Mouse (Mus musculus): Measurements from ENCODE around the gene Large1. TPM values are rescaled to one million over a fixed set of nuclear protein-coding genes. Genes with fewer than 3 reads are reported as not detected.
"Not testable (repeated sequence)": the region's sequence is repeated elsewhere in the genome, so short reads cannot be mapped to it uniquely, and the experiment has no call there.

Large1 gene
- polyA plus RNA-seq, 1 experiment from 2014 or later = 11.0 TPM

GRCm38 (mm10) chr8:73342761-73343395 lies 10.5 kb downstream of the Large1 start:
- Histone ChIP-seq H3K9me3 (ENCODE audit: control insufficient read depth, low read length) (no peaks in the 10 kb centered on the region), H3K4me3 (ENCODE audit: low read depth, low read length) (no peak overlapping the region), H3K27ac (ENCODE audit: low read depth, low read length) (no peak overlapping the region), H3K4me1 (ENCODE audit: control insufficient read depth, insufficient read depth, low read length) (no peaks in the 10 kb centered on the region), H3K9ac (ENCODE audit: low read length) (no peak overlapping the region), H3K27me3 (ENCODE audit: control insufficient read depth, insufficient read depth, low read length) (no peaks in the 10 kb centered on the region), H3K4me2 (ENCODE audit: low read depth) (no peak overlapping the region), H3K36me3 (ENCODE audit: control insufficient read depth, insufficient read depth, low read length) (no peaks in the 10 kb centered on the region)
- DNase-seq (ENCODE audit: low spot score) (no peak), ATAC-seq (ENCODE audit: insufficient read depth, low FRiP score, low TSS enrichment) (no peak)
- WGBS = 89% methylated on average over 3 of the region's 3 CpGs

- H3K9me3 ChIP-seq (ENCODE audit: control insufficient read depth, low read length) = no peaks in the 10 kb centered on the region
- H3K27ac ChIP-seq (ENCODE audit: low read depth, low read length) = no peak overlapping the region
- DNase-seq (ENCODE audit: low spot score) (no peak), ATAC-seq (ENCODE audit: insufficient read depth, low FRiP score, low TSS enrichment) (no peak)
- no peak overlapping the region for H3K4me2 ChIP-seq (ENCODE audit: low read depth)
- no peaks in the 10 kb centered on the region for H3K27me3 ChIP-seq (ENCODE audit: control insufficient read depth, insufficient read depth, low read length)
- WGBS = 63% methylated on average over 1 of the region's 1 CpGs
- no peak overlapping the region for H3K4me3 ChIP-seq (ENCODE audit: low read depth, low read length)
- H3K4me1 ChIP-seq (ENCODE audit: control insufficient read depth, insufficient read depth, low read length) = no peaks in the 10 kb centered on the region
- H3K9ac ChIP-seq (ENCODE audit: low read length) = no peak overlapping the region
- H3K36me3 ChIP-seq (ENCODE audit: control insufficient read depth, insufficient read depth, low read length) = no peaks in the 10 kb centered on the region
Measured at GRCm38 (mm10) chr8:73336845-73337244, 16.5 kb downstream of the Large1 start.

- Histone ChIP-seq H3K27ac (ENCODE audit: low read depth, low read length) (no peak overlapping the region), H3K4me1 (ENCODE audit: control insufficient read depth, insufficient read depth, low read length) (no peaks in the 10 kb centered on the region), H3K4me3 (ENCODE audit: low read depth, low read length) (no peak overlapping the region), H3K27me3 (ENCODE audit: control insufficient read depth, insufficient read depth, low read length) (no peaks in the 10 kb centered on the region), H3K36me3 (ENCODE audit: control insufficient read depth, insufficient read depth, low read length) (no peaks in the 10 kb centered on the region), H3K9me3 (ENCODE audit: control insufficient read depth, low read length) (no peaks in the 10 kb centered on the region), H3K9ac (ENCODE audit: low read length) (no peak overlapping the region), H3K4me2 (ENCODE audit: low read depth) (no peak overlapping the region)
- 90% methylated on average over 5 of the region's 5 CpGs for WGBS
- ATAC-seq (ENCODE audit: insufficient read depth, low FRiP score, low TSS enrichment) = no peak
- no peak for DNase-seq (ENCODE audit: low spot score)
Measured at GRCm38 (mm10) chr8:73329131-73329530, 24.2 kb downstream of the Large1 start.

- Histone ChIP-seq H3K4me2 (ENCODE audit: low read depth) (no peak overlapping the region), H3K4me3 (ENCODE audit: low read depth, low read length) (no peak overlapping the region), H3K27me3 (ENCODE audit: control insufficient read depth, insufficient read depth, low read length) (no peaks in the 10 kb centered on the region), H3K36me3 (ENCODE audit: control insufficient read depth, insufficient read depth, low read length) (no peaks in the 10 kb centered on the region), H3K4me1 (ENCODE audit: control insufficient read depth, insufficient read depth, low read length) (no peaks in the 10 kb centered on the region), H3K9me3 (ENCODE audit: control insufficient read depth, low read length) (no peaks in the 10 kb centered on the region), H3K27ac (ENCODE audit: low read depth, low read length) (no peak overlapping the region), H3K9ac (ENCODE audit: low read length) (no peak overlapping the region)
- DNase-seq (ENCODE audit: low spot score) = no peak
- ATAC-seq (ENCODE audit: insufficient read depth, low FRiP score, low TSS enrichment) = no peak
- 84% methylated on average over 3 of the region's 3 CpGs for WGBS
Measured at GRCm38 (mm10) chr8:73328056-73328455, 25.3 kb downstream of the Large1 start.

GRCm38 (mm10) chr8:73324667-73325066 lies 28.7 kb downstream of the Large1 start:
- 61% methylated on average over 4 of the region's 4 CpGs for WGBS
- H3K4me2 ChIP-seq (ENCODE audit: low read depth) = no peak overlapping the region
- no peak overlapping the region for H3K27ac ChIP-seq (ENCODE audit: low read depth, low read length)
- ATAC-seq (ENCODE audit: insufficient read depth, low FRiP score, low TSS enrichment) = no peak
- no peaks in the 10 kb centered on the region for H3K4me1 ChIP-seq (ENCODE audit: control insufficient read depth, insufficient read depth, low read length)
- H3K27me3 ChIP-seq (ENCODE audit: control insufficient read depth, insufficient read depth, low read length) = no peaks in the 10 kb centered on the region
- no peaks in the 10 kb centered on the region for H3K36me3 ChIP-seq (ENCODE audit: control insufficient read depth, insufficient read depth, low read length)
- no peak for DNase-seq (ENCODE audit: low spot score)
- no peak overlapping the region for H3K9ac ChIP-seq (ENCODE audit: low read length)
- H3K9me3 ChIP-seq (ENCODE audit: control insufficient read depth, low read length) = no peaks in the 10 kb centered on the region
- no peak overlapping the region for H3K4me3 ChIP-seq (ENCODE audit: low read depth, low read length)

GRCm38 (mm10) chr8:73323591-73323990 lies 29.7 kb downstream of the Large1 start:
- WGBS = 90% methylated on average over 1 of the region's 1 CpGs

GRCm38 (mm10) chr8:73319500-73319899 lies 33.8 kb downstream of the Large1 start:
- not testable (repeated sequence) for DNase-seq (ENCODE audit: low spot score); H3K36me3 ChIP-seq (ENCODE audit: control insufficient read depth, insufficient read depth, low read length); H3K4me2 ChIP-seq (ENCODE audit: low read depth); H3K9ac ChIP-seq (ENCODE audit: low read length); H3K27me3 ChIP-seq (ENCODE audit: control insufficient read depth, insufficient read depth, low read length); H3K27ac ChIP-seq (ENCODE audit: low read depth, low read length); H3K4me1 ChIP-seq (ENCODE audit: control insufficient read depth, insufficient read depth, low read length); H3K9me3 ChIP-seq (ENCODE audit: control insufficient read depth, low read length); H3K4me3 ChIP-seq (ENCODE audit: low read depth, low read length)
- no CpG with 5 or more reads among the region's 3 CpGs for WGBS
- peak; percentile 85; the same call in 1 of the 2 replicates for ATAC-seq (ENCODE audit: insufficient read depth, low FRiP score, low TSS enrichment)

More at GRCm38 (mm10) chr8:73323591-73323990, 29.7 kb downstream of the Large1 start:
- H3K27me3 ChIP-seq (ENCODE audit: control insufficient read depth, insufficient read depth, low read length) = no peaks in the 10 kb centered on the region
- H3K4me2 ChIP-seq (ENCODE audit: low read depth) = no peak overlapping the region
- no peak overlapping the region for H3K4me3 ChIP-seq (ENCODE audit: low read depth, low read length)
- no peaks in the 10 kb centered on the region for H3K9me3 ChIP-seq (ENCODE audit: control insufficient read depth, low read length)
- H3K9ac ChIP-seq (ENCODE audit: low read length) = no peak overlapping the region
- no peak for ATAC-seq (ENCODE audit: insufficient read depth, low FRiP score, low TSS enrichment)
- H3K27ac ChIP-seq (ENCODE audit: low read depth, low read length) = no peak overlapping the region
- no peak for DNase-seq (ENCODE audit: low spot score)
- no peaks in the 10 kb centered on the region for H3K36me3 ChIP-seq (ENCODE audit: control insufficient read depth, insufficient read depth, low read length)
- H3K4me1 ChIP-seq (ENCODE audit: control insufficient read depth, insufficient read depth, low read length) = no peaks in the 10 kb centered on the region

- WGBS = 92% methylated on average over 2 of the region's 2 CpGs
- ATAC-seq (ENCODE audit: insufficient read depth, low FRiP score, low TSS enrichment) (no peak), DNase-seq (ENCODE audit: low spot score) (no peak)
- Histone ChIP-seq H3K36me3 (ENCODE audit: control insufficient read depth, insufficient read depth, low read length) (no peaks in the 10 kb centered on the region), H3K27ac (ENCODE audit: low read depth, low read length) (no peak overlapping the region), H3K9me3 (ENCODE audit: control insufficient read depth, low read length) (no peaks in the 10 kb centered on the region), H3K4me2 (ENCODE audit: low read depth) (no peak overlapping the region), H3K9ac (ENCODE audit: low read length) (no peak overlapping the region), H3K4me1 (ENCODE audit: control insufficient read depth, insufficient read depth, low read length) (no peaks in the 10 kb centered on the region), H3K4me3 (ENCODE audit: low read depth, low read length) (no peak overlapping the region), H3K27me3 (ENCODE audit: control insufficient read depth, insufficient read depth, low read length) (no peaks in the 10 kb centered on the region)
Measured at GRCm38 (mm10) chr8:73313911-73314310, 39.4 kb downstream of the Large1 start.

GRCm38 (mm10) chr8:73312714-73313607 lies 40.4 kb downstream of the Large1 start:
- Histone ChIP-seq H3K27me3 (ENCODE audit: control insufficient read depth, insufficient read depth, low read length) (no peaks in the 10 kb centered on the region), H3K27ac (ENCODE audit: low read depth, low read length) (no peak overlapping the region), H3K9me3 (ENCODE audit: control insufficient read depth, low read length) (no peaks in the 10 kb centered on the region), H3K4me3 (ENCODE audit: low read depth, low read length) (no peak overlapping the region), H3K4me2 (ENCODE audit: low read depth) (no peak overlapping the region), H3K4me1 (ENCODE audit: control insufficient read depth, insufficient read depth, low read length) (no peaks in the 10 kb centered on the region), H3K9ac (ENCODE audit: low read length) (no peak overlapping the region), H3K36me3 (ENCODE audit: control insufficient read depth, insufficient read depth, low read length) (no peaks in the 10 kb centered on the region)
- ATAC-seq (ENCODE audit: insufficient read depth, low FRiP score, low TSS enrichment) (no peak), DNase-seq (ENCODE audit: low spot score) (no peak)
- WGBS = 83% methylated on average over 8 of the region's 8 CpGs

All from neural tube, embryonic 11.5 days (tissue).